Mouse (Mus musculus) large intestine, adult 2 months (tissue): ENCODE data around the gene Abhd15. TPM values are rescaled to one million over a fixed set of nuclear protein-coding genes. Genes with fewer than 3 reads are reported as not detected.

Experiments
- DNase-seq: peaks from one replicate; pipeline ENCODE4 v3.0.0-alpha.2; 2012; ENCODE audit warnings: low read depth, low spot score
- whole genome bisulfite sequencing: fragments of 180-500 bp; shearing (Covaris S2); methylation state at CpG from one replicate; pipeline ENCODE4 v1.1.7; 2018; 5-methylcytosine and 5-hydroxymethylcytosine counted together
- polyA plus RNA-seq: library from polyadenylated mRNA; depleted of rRNA; stranded (reverse); fragments of >200 nt; gene quantifications from 2 replicates; pipeline ENCODE4 v1.2.3, GENCODE M21; 2012

Gene Abhd15
- polyA plus RNA-seq, 1 experiment, result 1.0 TPM

- under 1% methylated on average over 32 of the region's 32 CpGs for WGBS
- DNase-seq, result no peak
These were observed 22.0 kb upstream of the Abhd15 start for GRCm38 (mm10) chr11:77492911-77493332.

- DNase-seq, result no peak
- 1% methylated on average over 60 of the region's 74 CpGs for WGBS
These were observed 21.2 kb upstream of the Abhd15 start, which contains the start of gene Git1 for GRCm38 (mm10) chr11:77493512-77494343. Gene Git1 (plus strand): TSS chr11:77493562.

DNA sequence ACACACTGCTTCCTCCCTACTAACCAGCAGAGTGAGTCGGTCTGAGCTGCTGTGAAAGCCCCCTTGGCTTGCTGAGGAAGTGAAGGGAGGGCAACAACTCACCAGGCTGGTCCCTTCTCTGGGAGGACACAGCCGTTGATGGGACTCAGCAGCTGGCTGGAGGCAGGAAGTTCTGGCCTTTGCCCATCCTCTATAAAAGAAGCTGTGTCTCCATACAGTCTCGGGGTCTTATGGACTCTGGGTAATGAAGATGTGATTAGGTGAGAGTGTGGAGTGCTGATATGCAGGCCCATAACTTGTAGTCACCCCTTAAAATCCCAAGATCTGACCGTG is 20.6 kb upstream of the Abhd15 start:
- 16% methylated on average over 4 of the region's 4 CpGs for WGBS
- DNase-seq, result no peak

- 64% methylated on average over 6 of the region's 6 CpGs for WGBS
- DNase-seq, result no peak
These were observed 20.1 kb upstream of the Abhd15 start for GRCm38 (mm10) chr11:77494782-77495181.

DNA sequence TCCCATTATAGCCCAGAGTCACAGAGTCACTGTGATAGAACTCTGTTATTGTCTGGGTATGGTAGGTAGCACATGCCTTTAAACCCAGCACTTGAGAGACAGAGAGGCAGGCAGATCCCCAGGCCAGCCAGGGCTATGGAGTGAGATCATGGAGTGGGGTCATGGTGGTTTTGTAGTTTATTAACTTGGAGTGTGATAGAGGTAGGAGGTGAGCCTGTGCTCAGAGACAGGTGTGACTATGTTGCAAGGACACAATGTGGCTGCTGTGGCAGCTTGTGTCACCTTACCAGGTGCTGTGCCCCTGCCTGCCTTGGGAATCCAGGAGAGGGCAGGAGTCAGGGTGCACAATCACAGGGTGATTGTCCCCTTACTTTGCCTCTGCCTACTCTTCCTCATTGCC is 19.4 kb upstream of the Abhd15 start:
- no peak for DNase-seq

DNA sequence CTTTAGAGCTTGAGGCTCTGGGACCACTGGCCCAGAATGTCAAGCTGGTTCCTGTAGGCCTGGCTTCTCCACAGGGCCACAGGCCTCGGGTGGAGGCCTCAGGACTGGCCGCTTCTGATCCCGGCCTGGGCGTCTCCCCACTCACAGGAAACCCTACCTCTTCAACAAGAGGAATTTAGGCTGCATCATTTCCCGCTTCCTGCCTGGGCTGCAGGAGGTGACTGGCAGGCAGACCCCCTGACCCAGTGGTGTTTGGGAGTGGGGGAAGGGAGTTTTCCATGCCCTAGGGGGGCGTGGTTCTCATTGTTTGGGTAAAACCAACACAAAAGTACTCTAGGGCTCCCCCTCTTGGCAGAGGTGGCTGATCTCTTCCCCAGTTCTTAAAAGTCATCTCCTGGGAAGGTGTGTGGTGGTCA is 17.6 kb upstream of the Abhd15 start:
- WGBS, result 68% methylated on average over 6 of the region's 6 CpGs
- no peak for DNase-seq

DNA sequence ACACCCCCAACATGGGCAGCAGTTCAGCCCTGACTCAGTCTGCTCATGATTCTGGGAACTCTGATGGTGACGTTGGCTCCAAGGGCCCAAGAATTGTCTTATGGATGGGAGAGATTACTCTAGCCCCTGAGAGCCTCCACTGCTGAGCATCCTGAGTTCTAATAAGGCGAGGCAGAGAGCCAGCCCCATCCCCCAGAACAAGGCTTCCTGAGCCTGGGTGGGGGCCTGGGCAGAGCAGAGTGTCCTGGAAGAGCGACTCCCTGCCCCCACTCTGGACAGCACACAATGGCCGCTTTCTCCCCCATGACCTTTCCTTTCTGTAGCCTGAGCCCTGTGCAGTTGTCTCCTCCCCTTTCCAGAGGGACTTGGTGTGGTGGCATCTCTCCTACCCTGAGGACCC is 17.1 kb upstream of the Abhd15 start:
- no peak for DNase-seq
- WGBS, result 75% methylated on average over 4 of the region's 4 CpGs

DNA sequence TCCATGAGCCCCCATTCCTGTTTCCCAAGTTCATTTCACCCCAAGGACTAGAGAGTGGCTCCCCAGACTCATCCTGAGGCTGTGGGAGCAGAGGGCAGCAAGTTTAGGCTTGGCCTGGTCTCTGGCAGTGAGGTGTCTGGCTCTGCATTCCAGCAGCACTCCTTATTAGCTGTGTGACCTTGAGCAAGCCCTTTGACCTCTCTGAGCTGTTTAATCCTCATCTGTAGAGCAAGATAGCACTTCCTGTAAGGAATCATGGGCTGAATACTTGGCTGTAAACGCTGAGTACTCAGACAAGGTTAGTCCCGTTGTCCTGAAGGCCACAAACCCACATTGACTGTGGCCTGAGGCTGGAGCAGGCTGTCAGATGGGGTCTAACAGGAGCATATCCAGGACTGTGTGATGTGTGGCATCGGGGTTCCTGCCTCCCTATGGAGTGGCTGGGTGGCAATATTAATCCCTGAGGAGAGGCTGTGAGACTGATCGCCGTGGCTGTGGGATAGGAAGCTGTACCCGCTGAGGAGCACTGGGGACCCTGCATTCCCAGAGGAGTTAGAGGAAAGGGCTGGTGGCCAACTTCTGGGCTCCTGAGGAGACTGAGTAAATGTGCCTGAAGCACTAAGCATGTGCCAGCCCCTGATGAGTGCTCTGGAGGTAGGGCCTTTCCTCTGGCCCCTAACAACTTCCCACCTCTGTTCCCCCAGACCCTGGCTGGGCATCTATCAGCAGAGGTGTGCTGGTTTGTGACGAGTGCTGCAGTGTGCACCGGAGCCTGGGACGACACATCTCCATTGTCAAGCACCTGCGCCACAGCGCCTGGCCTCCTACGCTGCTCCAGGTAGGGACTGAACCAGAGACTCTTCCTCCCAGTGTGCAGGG is 16.4 kb upstream of the Abhd15 start:
- WGBS, result 79% methylated on average over 12 of the region's 12 CpGs
- no peak for DNase-seq

DNA sequence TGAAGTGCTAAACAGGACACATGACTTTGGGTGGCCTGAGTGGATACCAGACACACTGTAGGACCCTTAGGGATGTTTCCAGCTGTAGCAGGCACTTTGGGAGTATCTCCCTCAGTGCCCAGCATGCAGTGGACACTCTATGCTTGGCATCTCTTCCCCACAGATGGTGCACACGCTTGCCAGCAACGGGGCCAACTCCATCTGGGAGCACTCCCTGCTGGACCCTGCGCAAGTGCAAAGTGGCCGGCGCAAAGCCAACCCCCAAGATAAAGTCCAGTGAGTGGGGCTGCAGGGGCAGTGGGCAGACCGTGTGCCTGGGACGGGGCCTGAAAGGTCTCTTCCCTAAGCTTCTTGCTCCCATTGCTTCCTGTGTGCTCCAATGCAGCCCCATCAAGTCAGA is 15.6 kb upstream of the Abhd15 start:
- DNase-seq, result no peak
- WGBS, result 89% methylated on average over 7 of the region's 7 CpGs

GRCm38 (mm10) chr11:77500361-77501325 is 14.3 kb upstream of the Abhd15 start:
- 66% methylated on average over 17 of the region's 17 CpGs for WGBS
- DNase-seq, result no peak

GRCm38 (mm10) chr11:77501392-77501791 is 13.5 kb upstream of the Abhd15 start:
- 15% methylated on average over 5 of the region's 5 CpGs for WGBS

GRCm38 (mm10) chr11:77501971-77502370 is 12.9 kb upstream of the Abhd15 start:
- WGBS, result 92% methylated on average over 4 of the region's 4 CpGs
- DNase-seq, result no peak

More at GRCm38 (mm10) chr11:77501392-77501791, 13.5 kb upstream of the Abhd15 start:
- DNase-seq, result no peak

DNA sequence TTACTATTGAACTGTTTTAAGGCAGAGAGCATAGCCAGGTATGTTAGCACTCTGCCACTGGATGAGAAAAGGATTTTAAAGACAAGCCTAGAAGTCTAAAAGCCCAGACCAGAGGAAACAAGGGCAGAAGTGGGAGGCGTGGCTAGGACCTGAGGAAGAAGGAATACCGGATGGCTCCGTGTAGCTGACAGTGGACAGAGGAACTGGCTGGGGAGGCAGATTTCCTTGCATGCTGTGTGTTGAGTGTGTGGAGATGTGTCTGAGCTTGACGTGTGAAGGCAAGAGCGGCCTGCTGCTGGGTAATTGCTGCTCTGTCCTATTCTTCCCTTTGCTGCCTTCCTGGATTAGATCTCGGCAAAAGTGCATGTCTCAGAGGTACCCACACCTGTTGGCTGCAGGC is 12.4 kb upstream of the Abhd15 start:
- no peak for DNase-seq
- 84% methylated on average over 6 of the region's 6 CpGs for WGBS

- no peak for DNase-seq
- WGBS, result 72% methylated on average over 3 of the region's 3 CpGs
These were observed 11.4 kb upstream of the Abhd15 start for GRCm38 (mm10) chr11:77503511-77503910.

DNA sequence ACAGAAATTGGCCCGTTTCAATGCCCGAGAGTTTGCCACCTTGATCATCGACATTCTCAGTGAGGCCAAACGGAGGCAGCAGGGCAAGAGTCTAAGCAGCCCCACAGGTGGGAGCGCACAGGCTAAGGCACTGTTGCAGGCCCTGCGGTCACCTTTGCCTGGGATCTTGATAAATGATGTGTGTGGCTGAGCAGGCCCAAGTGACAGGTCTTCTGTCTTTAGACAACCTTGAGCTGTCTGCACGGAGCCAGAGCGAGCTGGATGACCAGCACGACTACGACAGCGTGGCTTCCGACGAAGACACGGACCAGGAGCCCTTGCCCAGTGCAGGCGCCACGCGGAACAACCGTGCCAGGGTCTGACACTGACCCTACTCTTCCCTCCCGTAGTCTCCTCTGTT is 10.5 kb upstream of the Abhd15 start:
- 94% methylated on average over 19 of the region's 19 CpGs for WGBS
- no peak for DNase-seq

DNA sequence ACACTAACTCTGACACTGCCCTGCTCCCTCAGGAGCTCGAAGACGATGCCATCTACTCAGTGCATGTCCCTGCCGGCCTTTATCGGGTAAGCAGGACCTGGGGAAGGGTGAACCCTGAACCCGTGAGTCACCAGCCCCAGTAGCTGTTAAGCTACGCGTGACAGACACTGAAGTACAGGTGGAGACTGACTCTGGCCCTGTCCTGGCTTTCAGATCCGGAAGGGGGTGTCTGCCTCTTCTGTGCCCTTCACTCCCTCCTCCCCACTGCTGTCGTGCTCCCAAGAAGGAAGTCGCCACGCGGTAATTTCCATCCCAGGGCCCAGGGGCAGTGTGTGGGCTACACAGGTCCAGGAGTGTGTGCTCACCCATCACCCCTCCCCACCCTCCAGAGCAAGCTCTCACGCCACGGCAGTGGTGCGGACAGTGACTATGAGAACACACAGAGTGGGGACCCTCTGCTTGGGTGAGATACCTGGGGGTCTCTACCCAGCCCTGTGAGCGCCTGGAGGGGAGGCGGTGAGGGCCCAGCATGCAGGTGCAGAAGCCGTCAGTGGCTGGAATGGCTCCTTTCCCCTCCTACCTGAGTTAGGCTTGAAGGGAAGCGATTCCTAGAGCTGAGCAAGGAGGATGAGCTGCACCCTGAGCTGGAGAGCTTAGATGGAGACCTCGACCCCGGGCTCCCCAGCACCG is 9.5 kb upstream of the Abhd15 start:
- no peak for DNase-seq
- WGBS, result 76% methylated on average over 22 of the region's 22 CpGs

GRCm38 (mm10) chr11:77506273-77506672 is 8.6 kb upstream of the Abhd15 start:
- DNase-seq, result no peak
- WGBS, result 45% methylated on average over 14 of the region's 14 CpGs

- DNase-seq, result no peak
- 89% methylated on average over 6 of the region's 6 CpGs for WGBS
These were observed 8.0 kb upstream of the Abhd15 start for GRCm38 (mm10) chr11:77506941-77507340.

GRCm38 (mm10) chr11:77507426-77507825 is 7.5 kb upstream of the Abhd15 start:
- 75% methylated on average over 4 of the region's 4 CpGs for WGBS
- DNase-seq, result no peak
